Mouse (Mus musculus) heart, adult 2 months (tissue): ENCODE measurements around the gene Olfr464. TPM values are rescaled to one million over a fixed set of nuclear protein-coding genes. Genes with fewer than 3 reads are reported as not detected.

ENCODE experiments used
- DNase-seq, 2 experiments: peaks; one replicate each; pipeline ENCODE4 v3.0.0; 2021
- H3K27ac ChIP-seq: fragments of 200-600 bp; 2 replicates; pipeline ENCODE4 v1.8.1; 2022
- H3K27me3 ChIP-seq: fragments of 200-500 bp; 2 replicates; pipeline ENCODE4 v1.6.1; 2012; ENCODE audit warnings: mild to moderate bottlenecking, low read length, inconsistent platforms, mixed read lengths; ENCODE audit not compliant: control insufficient read depth, insufficient read depth
- H3K36me3 ChIP-seq: fragments of 200-500 bp; 2 replicates; pipeline ENCODE4 v1.6.1; 2012; ENCODE audit warnings: low read length, inconsistent platforms; ENCODE audit not compliant: control insufficient read depth, insufficient read depth
- H3K4me1 ChIP-seq: fragments of 200-500 bp; 2 replicates; pipeline ENCODE4 v1.6.1; 2011; ENCODE audit warnings: low read length; ENCODE audit not compliant: control insufficient read depth, insufficient read depth
- H3K4me3 ChIP-seq: fragments of 200-600 bp; 2 replicates; pipeline ENCODE4 v1.8.1; 2022
- H3K79me2 ChIP-seq: fragments of 200-500 bp; replicated peaks from 2 replicates; pipeline ENCODE4 v1.6.1; 2012; ENCODE audit warnings: mild to moderate bottlenecking, inconsistent platforms, low read length, moderate library complexity, mixed read lengths; ENCODE audit not compliant: control insufficient read depth, insufficient read depth
- H3K9ac ChIP-seq: fragments of 200-500 bp; 2 replicates; pipeline ENCODE4 v1.6.1; 2012; ENCODE audit warnings: low read depth, mild to moderate bottlenecking, control low read depth, inconsistent platforms, low read length, mixed read lengths
- CTCF ChIP-seq: fragments of 200-600 bp; IDR thresholded peaks from 2 replicates; pipeline ENCODE4 v1.8.1; 2022; ENCODE audit warnings: antibody characterized with exemption, mild to moderate bottlenecking, moderate library complexity
- EP300 ChIP-seq: fragments of 200-500 bp; IDR thresholded peaks from 2 replicates; pipeline ENCODE4 v1.6.1; 2011; ENCODE audit warnings: low read depth, low read length, control low read depth; ENCODE audit not compliant: insufficient read depth
- POLR2A ChIP-seq: fragments of 200-500 bp; IDR thresholded peaks from 2 replicates; pipeline ENCODE4 v1.6.1; 2011; ENCODE audit warnings: mild to moderate bottlenecking, low read depth, low read length, control low read depth; ENCODE audit not compliant: insufficient read depth
- WGBS: fragments of 180-500 bp; shearing (Covaris S2); methylation state at CpG from one replicate; pipeline ENCODE4 v1.1.7; 2018; 5-methylcytosine and 5-hydroxymethylcytosine counted together
- intact Hi-C: fragments of 180-260 bp; cut with DNase I; formaldehyde crosslinking; loops from one replicate; pipeline ENCODE4 v1.15.1; 2025
- polyA plus RNA-seq: library from polyadenylated mRNA; depleted of rRNA; stranded (reverse); fragments of >200 nt; gene quantifications from 2 replicates; pipeline ENCODE4 v1.2.3, GENCODE M21; 2012
- total RNA-seq, 2 experiments: library from RNA; stranded (reverse); gene quantifications; 2 replicates each; pipeline ENCODE4 v1.2.3; 2021

The Olfr464 gene
- total and polyA plus RNA-seq, 3 experiments = not detected

- WGBS = 9% methylated on average over 1 of the region's 1 CpGs
- peak; percentile 45 for TF ChIP-seq CTCF
- TF ChIP-seq EP300 = no peak
- H3K9ac ChIP-seq = no peak overlapping the region
- DNase-seq = no peak
- no peak overlapping the region for H3K27ac ChIP-seq
- no peaks in the 10 kb centered on the region for H3K36me3 ChIP-seq
- peaks cover 2% of the 10 kb centered on the region; the same call in 1 of the 2 replicates for H3K27me3 ChIP-seq
- intact Hi-C loops = no loop called here
- H3K4me3 ChIP-seq = no peak overlapping the region
- no peaks in the 10 kb centered on the region for H3K4me1 ChIP-seq
- H3K79me2 ChIP-seq = no peaks in the 10 kb centered on the region
Observed at GRCm38 (mm10) chr11:87955144-87955543, 34.4 kb upstream of the Olfr464 start.

- DNase-seq = no peak
- TF ChIP-seq CTCF (peak; percentile 34), POLR2A (no peak), EP300 (no peak)
- Histone ChIP-seq H3K27ac (no peak overlapping the region), H3K4me3 (no peak overlapping the region), H3K9ac (no peak overlapping the region), H3K79me2 (no peaks in the 10 kb centered on the region), H3K4me1 (no peaks in the 10 kb centered on the region), H3K27me3 (peaks cover 2% of the 10 kb centered on the region; the same call in 1 of the 2 replicates), H3K36me3 (no peaks in the 10 kb centered on the region)
- intact Hi-C loops = no loop called here
- WGBS = 0% methylated on average over 2 of the region's 2 CpGs
Observed at GRCm38 (mm10) chr11:87949990-87950389, 29.2 kb upstream of the Olfr464 start.

- TF ChIP-seq POLR2A (no peak), EP300 (no peak), CTCF (no peak)
- H3K27ac ChIP-seq = no peak overlapping the region
- DNase-seq = no peak
- H3K79me2 ChIP-seq = no peaks in the 10 kb centered on the region
- H3K9ac ChIP-seq = no peak overlapping the region
- no peak overlapping the region for H3K4me3 ChIP-seq
- H3K4me1 ChIP-seq = no peaks in the 10 kb centered on the region
- intact Hi-C loops = no loop called here
- WGBS = 60% methylated on average over 3 of the region's 3 CpGs
- H3K27me3 ChIP-seq = no peaks in the 10 kb centered on the region
- H3K36me3 ChIP-seq = no peaks in the 10 kb centered on the region
Observed at GRCm38 (mm10) chr11:87935467-87935866, 14.7 kb upstream of the Olfr464 start.

- H3K9ac ChIP-seq = no peak overlapping the region
- intact Hi-C loops = no loop called here
- WGBS = 65% methylated on average over 2 of the region's 2 CpGs
- no peaks in the 10 kb centered on the region for H3K4me1 ChIP-seq
- TF ChIP-seq EP300 (no peak), POLR2A (no peak), CTCF (no peak)
- no peaks in the 10 kb centered on the region for H3K79me2 ChIP-seq
- no peaks in the 10 kb centered on the region for H3K36me3 ChIP-seq
- H3K27ac ChIP-seq = no peak overlapping the region
- H3K27me3 ChIP-seq = no peaks in the 10 kb centered on the region
- no peak overlapping the region for H3K4me3 ChIP-seq
- no peak for DNase-seq
Observed at GRCm38 (mm10) chr11:87933731-87934130, 13.0 kb upstream of the Olfr464 start.

DNA sequence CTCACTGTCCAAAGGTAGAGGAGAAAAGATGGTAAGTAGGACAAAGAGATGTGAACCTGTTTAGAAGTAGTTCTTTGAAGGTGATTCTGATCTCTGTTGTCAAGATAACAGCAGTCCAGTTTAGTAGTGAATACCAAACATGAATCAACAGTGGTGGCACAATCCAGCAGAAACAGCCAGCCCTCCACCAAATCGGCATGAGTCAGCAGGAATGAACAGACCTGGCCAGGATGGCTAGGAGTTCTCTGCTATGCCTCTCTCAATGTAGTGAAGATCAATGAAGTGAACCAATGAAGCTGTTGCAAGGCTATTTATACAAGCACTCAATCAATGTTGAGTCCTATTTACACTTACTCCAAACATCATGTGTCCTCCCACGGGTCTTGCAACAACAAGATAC is 9.6 kb upstream of the Olfr464 start:
- 91% methylated on average over 2 of the region's 2 CpGs for WGBS
- no peak overlapping the region for H3K9ac ChIP-seq
- H3K27ac ChIP-seq = no peak overlapping the region
- H3K36me3 ChIP-seq = no peaks in the 10 kb centered on the region
- TF ChIP-seq CTCF (no peak), EP300 (no peak), POLR2A (no peak)
- intact Hi-C loops = no loop called here
- no peak for DNase-seq
- H3K4me1 ChIP-seq = no peaks in the 10 kb centered on the region
- H3K4me3 ChIP-seq = no peak overlapping the region
- no peaks in the 10 kb centered on the region for H3K79me2 ChIP-seq
- H3K27me3 ChIP-seq = no peaks in the 10 kb centered on the region

DNA sequence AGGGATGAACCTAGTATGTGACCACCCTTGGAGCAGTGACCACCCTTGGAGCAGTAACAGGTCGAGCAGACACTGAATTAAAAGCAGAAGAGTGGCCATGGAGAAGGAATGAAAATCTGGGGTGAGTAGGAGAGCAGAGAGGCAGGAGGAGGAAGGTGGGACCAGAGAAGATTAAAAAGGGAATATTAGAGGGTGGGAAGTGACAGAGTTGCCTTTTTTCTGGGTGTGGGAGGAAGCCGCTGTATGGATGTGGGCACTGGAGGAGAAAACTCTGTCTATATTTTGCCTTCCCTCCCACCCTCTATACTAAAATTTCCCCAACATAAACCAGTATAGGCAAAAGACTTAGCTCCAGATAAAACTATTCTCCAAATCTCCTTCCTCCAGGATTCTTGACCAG is 466 bp downstream of the Olfr464 start:
- intact Hi-C loops = no loop called here
- no peak for DNase-seq
- TF ChIP-seq CTCF (no peak), POLR2A (no peak), EP300 (no peak)
- Histone ChIP-seq H3K27ac (no peak overlapping the region), H3K4me1 (no peaks in the 10 kb centered on the region), H3K79me2 (no peaks in the 10 kb centered on the region), H3K4me3 (no peak overlapping the region), H3K27me3 (peaks cover 1% of the 10 kb centered on the region; the same call in 1 of the 2 replicates), H3K9ac (no peak overlapping the region), H3K36me3 (no peaks in the 10 kb centered on the region)
- 55% methylated on average over 2 of the region's 2 CpGs for WGBS

- TF ChIP-seq POLR2A = no peak
- Histone ChIP-seq H3K79me2 (no peaks in the 10 kb centered on the region), H3K4me3 (no peak overlapping the region), H3K4me1 (no peaks in the 10 kb centered on the region), H3K36me3 (no peaks in the 10 kb centered on the region), H3K27me3 (peaks cover 1% of the 10 kb centered on the region; the same call in 1 of the 2 replicates), H3K9ac (no peak overlapping the region), H3K27ac (no peak overlapping the region)
- no peak for DNase-seq
- WGBS = 89% methylated on average over 1 of the region's 1 CpGs
- intact Hi-C loops = no loop called here
Observed at GRCm38 (mm10) chr11:87916005-87916404, 4.8 kb downstream of the Olfr464 start.
